Mouse (Mus musculus) hindbrain, embryonic 16.5 days (tissue): ENCODE results near the gene Arhgef17. TPM values are rescaled to one million over a fixed set of nuclear protein-coding genes. Genes with fewer than 3 reads are reported as not detected.

Experiments
- ATAC-seq: fragments of 200-750 bp; cut with Nextera tagmentation; 2 replicates; pipeline ENCODE4 v1.8.0; 2017; ENCODE audit warnings: moderate TSS enrichment, moderate library complexity
- H3K27ac ChIP-seq: fragments of 300-500 bp; sonication (generic); 2 replicates; pipeline ENCODE4 v1.5.1; 2014; ENCODE audit warnings: low read depth, mild to moderate bottlenecking, control low read depth, low read length, moderate library complexity
- H3K27me3 ChIP-seq: fragments of 300-500 bp; sonication (generic); replicated peaks from 2 replicates; pipeline ENCODE4 v1.6.1; 2014; ENCODE audit warnings: low read length; ENCODE audit not compliant: control insufficient read depth, insufficient read depth
- H3K36me3 ChIP-seq: fragments of 300-500 bp; sonication (generic); 2 replicates; pipeline ENCODE4 v1.6.1; 2014; ENCODE audit warnings: mild to moderate bottlenecking, low read length, moderate library complexity, mixed read lengths; ENCODE audit not compliant: control insufficient read depth, insufficient read depth
- H3K4me1 ChIP-seq: fragments of 300-500 bp; sonication (generic); 2 replicates; pipeline ENCODE4 v1.6.1; 2014; ENCODE audit warnings: low read depth, low read length; ENCODE audit not compliant: control insufficient read depth, insufficient read depth
- H3K4me2 ChIP-seq: fragments of 300-500 bp; sonication (generic); 2 replicates; pipeline ENCODE4 v1.6.1; 2014; ENCODE audit warnings: mild to moderate bottlenecking, low read length, control low read depth, moderate library complexity
- H3K4me3 ChIP-seq: fragments of 300-500 bp; sonication (generic); 2 replicates; pipeline ENCODE4 v1.5.1; 2014; ENCODE audit warnings: mild to moderate bottlenecking, low read length, control low read depth, moderate library complexity
- H3K9ac ChIP-seq: fragments of 300-500 bp; sonication (generic); 2 replicates; pipeline ENCODE4 v1.6.1; 2014; ENCODE audit warnings: low read depth, mild to moderate bottlenecking, control low read depth, low read length, moderate library complexity
- H3K9me3 ChIP-seq: fragments of 300-500 bp; sonication (generic); 2 replicates; pipeline ENCODE4 v1.6.1; 2014; ENCODE audit warnings: mild to moderate bottlenecking, low read length, moderate library complexity; ENCODE audit not compliant: control insufficient read depth
- WGBS: fragments of 180-500 bp; shearing (Covaris S2); extraction: QIAGEN DNeasy Blood & Tissue Kit; methylation state at CpG from one replicate; pipeline ENCODE4 v1.1.7; 2014; 5-methylcytosine and 5-hydroxymethylcytosine counted together
- polyA plus RNA-seq: library from polyadenylated mRNA; unstranded; fragments of >200 nt; fragmentation: Nextera tagmentation; extraction: Ambion mirVana; gene quantifications from 2 replicates; pipeline ENCODE4 v1.2.1, GENCODE M21; 2015

The Arhgef17 gene
- polyA plus RNA-seq, 1 experiment from 2014 or later, result 13.6 TPM

GRCm38 (mm10) chr7:100862353-100862752 is 69.6 kb downstream of the Arhgef17 start:
- 5% methylated on average over 4 of the region's 4 CpGs for WGBS
- no peak overlapping the region for H3K27ac ChIP-seq

DNA sequence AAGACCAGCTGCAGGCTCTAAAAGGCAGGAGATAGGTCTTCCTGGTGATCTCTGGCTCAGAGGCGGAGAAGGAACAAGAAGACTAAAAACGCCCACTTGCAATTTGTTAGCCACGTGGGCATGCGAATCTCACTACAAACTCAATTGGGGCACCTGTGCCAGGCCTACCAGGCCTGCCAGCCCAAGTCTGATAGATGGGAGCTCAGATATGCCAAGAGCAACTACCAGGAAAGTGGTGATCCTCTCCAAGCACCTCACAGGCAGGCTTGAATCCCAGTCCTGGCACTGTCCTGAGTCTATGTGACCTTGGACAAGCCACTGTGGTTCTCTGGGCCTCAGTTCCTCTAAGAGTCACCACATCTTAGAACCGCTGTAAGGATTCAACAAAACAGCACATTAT is 70.7 kb downstream of the Arhgef17 start:
- Histone ChIP-seq H3K27me3 (no peaks in the 10 kb centered on the region), H3K4me3 (no peak overlapping the region), H3K4me2 (no peak overlapping the region), H3K4me1 (peaks cover 8% of the 10 kb centered on the region), H3K36me3 (no peaks in the 10 kb centered on the region), H3K9me3 (no peaks in the 10 kb centered on the region), H3K27ac (no peak overlapping the region), H3K9ac (no peak overlapping the region)
- whole genome bisulfite sequencing, result 93% methylated on average over 5 of the region's 5 CpGs
- no peak for ATAC-seq

More at GRCm38 (mm10) chr7:100862353-100862752, 69.6 kb downstream of the Arhgef17 start:
- H3K4me2 ChIP-seq, result peak overlapping the region; percentile 98
- peak; percentile 7; the same call in 1 of the 2 replicates for ATAC-seq
- H3K4me1 ChIP-seq, result peaks cover 8% of the 10 kb centered on the region
- H3K27me3 ChIP-seq, result no peaks in the 10 kb centered on the region
- H3K4me3 ChIP-seq, result peak overlapping the region; percentile 85
- H3K9ac ChIP-seq, result peak overlapping the region; percentile 85
- H3K36me3 ChIP-seq, result no peaks in the 10 kb centered on the region
- H3K9me3 ChIP-seq, result no peaks in the 10 kb centered on the region

GRCm38 (mm10) chr7:100860450-100860849 is 71.5 kb downstream of the Arhgef17 start:
- ATAC-seq, result no peak
- no peak overlapping the region for H3K4me3 ChIP-seq
- H3K36me3 ChIP-seq, result no peaks in the 10 kb centered on the region
- WGBS, result 83% methylated on average over 3 of the region's 3 CpGs
- peaks cover 10% of the 10 kb centered on the region for H3K4me1 ChIP-seq
- no peaks in the 10 kb centered on the region for H3K9me3 ChIP-seq
- H3K9ac ChIP-seq, result no peak overlapping the region
- H3K27me3 ChIP-seq, result no peaks in the 10 kb centered on the region
- H3K4me2 ChIP-seq, result no peak overlapping the region
- H3K27ac ChIP-seq, result no peak overlapping the region

GRCm38 (mm10) chr7:100855795-100856573 is 75.9 kb downstream of the Arhgef17 start:
- Histone ChIP-seq H3K9ac (0 out of 2 replicates have a peak overlapping the region, but pooled peaks have one; percentile 2), H3K4me3 (no peak overlapping the region), H3K9me3 (no peaks in the 10 kb centered on the region), H3K4me2 (no peak overlapping the region), H3K4me1 (peaks cover 19% of the 10 kb centered on the region), H3K27ac (peak overlapping the region; percentile 16; the same call in 1 of the 2 replicates), H3K36me3 (no peaks in the 10 kb centered on the region), H3K27me3 (no peaks in the 10 kb centered on the region)
- whole genome bisulfite sequencing, result 70% methylated on average over 5 of the region's 5 CpGs
- ATAC-seq, result no peak

GRCm38 (mm10) chr7:100855300-100855699 is 76.6 kb downstream of the Arhgef17 start:
- no peaks in the 10 kb centered on the region for H3K9me3 ChIP-seq
- ATAC-seq, result no peak
- no peak overlapping the region for H3K4me3 ChIP-seq
- H3K9ac ChIP-seq, result no peak overlapping the region
- H3K4me2 ChIP-seq, result no peak overlapping the region
- 53% methylated on average over 4 of the region's 4 CpGs for WGBS
- peak overlapping the region; percentile 16; the same call in 1 of the 2 replicates for H3K27ac ChIP-seq
- no peaks in the 10 kb centered on the region for H3K36me3 ChIP-seq
- no peaks in the 10 kb centered on the region for H3K27me3 ChIP-seq
- peaks cover 19% of the 10 kb centered on the region for H3K4me1 ChIP-seq

GRCm38 (mm10) chr7:100854861-100855260 is 77.0 kb downstream of the Arhgef17 start:
- peaks cover 19% of the 10 kb centered on the region for H3K4me1 ChIP-seq
- no peak for ATAC-seq
- no peak overlapping the region for H3K9ac ChIP-seq
- no peaks in the 10 kb centered on the region for H3K27me3 ChIP-seq
- H3K4me3 ChIP-seq, result no peak overlapping the region
- no peaks in the 10 kb centered on the region for H3K9me3 ChIP-seq
- 54% methylated on average over 5 of the region's 5 CpGs for WGBS
- no peak overlapping the region for H3K4me2 ChIP-seq
- H3K27ac ChIP-seq, result no peak overlapping the region
- H3K36me3 ChIP-seq, result no peaks in the 10 kb centered on the region

- 0 out of 2 replicates have a peak overlapping the region, but pooled peaks have one; percentile 6 for H3K9ac ChIP-seq
- no peaks in the 10 kb centered on the region for H3K27me3 ChIP-seq
- no peak for ATAC-seq
- H3K4me1 ChIP-seq, result peaks cover 19% of the 10 kb centered on the region
- H3K36me3 ChIP-seq, result no peaks in the 10 kb centered on the region
- WGBS, result 53% methylated on average over 6 of the region's 6 CpGs
- no peak overlapping the region for H3K4me3 ChIP-seq
- no peak overlapping the region for H3K27ac ChIP-seq
- H3K9me3 ChIP-seq, result no peaks in the 10 kb centered on the region
- H3K4me2 ChIP-seq, result no peak overlapping the region
Observed at GRCm38 (mm10) chr7:100854137-100854814, 77.6 kb downstream of the Arhgef17 start.

DNA sequence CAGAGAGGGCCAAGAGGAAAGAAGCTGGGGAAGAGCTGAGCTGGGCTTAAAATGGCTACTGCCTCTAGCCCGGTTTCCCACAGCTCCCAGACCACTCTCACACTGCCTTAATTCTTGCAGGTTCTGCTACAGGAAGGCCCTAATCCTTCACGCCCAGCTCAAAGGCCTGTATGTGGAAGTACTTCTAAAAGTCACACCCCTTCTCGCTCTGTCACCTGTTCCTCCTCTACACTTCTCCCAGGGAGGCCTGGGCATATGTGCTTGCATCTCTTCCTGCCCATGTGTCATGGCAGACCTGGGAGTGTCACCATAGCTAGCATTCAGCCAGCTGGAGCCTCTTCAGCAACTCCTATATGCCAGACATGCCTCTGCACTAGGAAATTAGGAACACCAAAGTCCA is 78.5 kb downstream of the Arhgef17 start:
- Histone ChIP-seq H3K9me3 (no peaks in the 10 kb centered on the region), H3K27ac (no peak overlapping the region), H3K4me3 (no peak overlapping the region), H3K4me1 (peaks cover 19% of the 10 kb centered on the region), H3K9ac (no peak overlapping the region), H3K27me3 (no peaks in the 10 kb centered on the region), H3K4me2 (no peak overlapping the region), H3K36me3 (no peaks in the 10 kb centered on the region)
- ATAC-seq, result no peak
- WGBS, result 85% methylated on average over 3 of the region's 3 CpGs
